Mouse (Mus musculus): ENCODE measurements around the gene Dars.

DNA sequence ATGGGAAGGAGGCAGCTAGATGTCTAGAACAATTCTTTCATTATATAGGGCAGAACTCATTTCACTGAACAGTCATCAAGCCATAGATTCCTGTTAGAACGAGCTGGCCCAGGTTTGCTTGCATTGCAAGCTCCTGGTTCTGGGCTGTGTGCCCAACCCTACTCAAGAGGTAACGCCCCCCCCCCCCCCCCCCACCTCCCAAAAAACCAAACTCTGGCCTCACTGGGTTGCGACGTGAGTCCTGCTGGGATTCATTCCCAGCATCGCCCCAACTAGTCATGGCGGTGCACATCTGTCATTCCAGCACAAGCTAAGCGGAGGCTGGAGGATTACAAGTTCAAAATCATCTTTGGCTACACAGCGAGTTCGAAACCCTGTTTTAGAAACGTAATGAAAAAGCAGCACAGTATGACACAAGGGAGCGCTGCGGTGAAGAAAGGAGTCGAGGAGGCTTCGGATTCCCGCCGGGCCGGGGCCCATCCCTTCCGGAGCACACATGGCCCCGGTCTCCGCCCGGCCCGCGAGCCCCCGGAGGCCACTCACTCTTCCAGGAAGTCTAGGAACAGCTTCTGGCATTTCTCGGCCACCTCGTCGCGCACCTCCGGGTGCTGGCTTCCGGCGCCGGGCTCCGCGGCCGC is 58.1 kb downstream of the Dars start:
- TF ChIP-seq MYOG (IDR thresholded peaks at IDR 0.05; ENCODE audit: control insufficient read depth in 1 of 3, insufficient read depth in 1 of 3, insufficient read length in 2 of 3, low read depth in 2 of 3) (no peak), E2F4 (IDR thresholded peaks at IDR 0.05; ENCODE audit: insufficient read depth) (no peak), POLR2A (IDR thresholded peaks at IDR 0.05; ENCODE audit: insufficient read length, low read depth) (no peak), USF1 (IDR thresholded peaks at IDR 0.05; ENCODE audit: low read depth) (no peak), CEBPB (IDR thresholded peaks at IDR 0.05; ENCODE audit: insufficient read depth, poor library complexity, severe bottlenecking) (no peak)

All from myocyte (in vitro differentiated cells).